Mouse (Mus musculus) B cell, adult (primary cell): ENCODE results near the gene Ak9. TPM values are rescaled to one million over a fixed set of nuclear protein-coding genes. Genes with fewer than 3 reads are reported as not detected.

ENCODE experiments used
- total RNA-seq: library from RNA; stranded (reverse); gene quantifications from 4 replicates; pipeline ENCODE4 v1.2.4, GENCODE M21; 2023; ENCODE audit not compliant: inconsistent age

The Ak9 gene
- total RNA-seq = 0.12 to 0.15 TPM in 2 of 4 replicates, not detected in the others

DNA sequence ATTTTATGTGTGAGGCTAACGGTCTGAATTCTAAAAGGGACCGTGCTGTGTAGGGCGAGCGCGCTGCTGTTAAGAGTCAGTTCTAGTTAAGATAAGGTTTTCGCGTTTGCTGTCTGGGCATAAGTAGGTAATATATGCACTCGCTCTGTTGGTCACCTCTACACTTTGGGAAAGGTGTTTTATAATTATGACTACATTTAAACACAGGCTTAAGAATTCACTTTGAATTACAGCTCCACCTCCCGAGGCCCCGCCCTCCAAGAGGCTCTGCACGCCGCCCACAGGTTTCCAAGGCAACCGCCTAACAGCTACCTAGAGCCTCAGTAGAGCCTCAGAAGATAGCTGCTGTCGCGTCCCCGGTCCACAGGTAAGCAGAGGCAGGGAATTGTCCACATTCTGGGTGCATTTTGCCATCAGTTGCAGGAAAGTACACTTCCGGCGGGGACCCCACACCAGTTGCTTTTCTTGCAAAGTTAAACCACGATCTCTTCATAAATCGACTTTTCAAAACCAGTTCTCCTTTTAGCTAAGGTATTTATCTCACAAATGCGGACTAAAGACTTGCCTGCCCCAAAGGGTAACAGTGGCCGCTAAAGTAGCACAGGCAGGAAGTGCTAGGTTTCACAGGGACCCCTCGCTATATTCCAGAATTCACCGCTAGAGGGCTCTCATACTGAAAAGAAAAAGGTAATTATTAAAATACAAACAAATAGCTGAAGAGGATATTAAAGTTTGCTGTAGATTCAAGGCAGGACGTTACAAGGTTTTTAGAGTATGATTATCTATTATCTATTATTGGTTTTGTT lies at the start of gene Ak9:
Ak9 (plus strand) TSS at position 342 of the 806 bp plus-strand sequence.

DNA sequence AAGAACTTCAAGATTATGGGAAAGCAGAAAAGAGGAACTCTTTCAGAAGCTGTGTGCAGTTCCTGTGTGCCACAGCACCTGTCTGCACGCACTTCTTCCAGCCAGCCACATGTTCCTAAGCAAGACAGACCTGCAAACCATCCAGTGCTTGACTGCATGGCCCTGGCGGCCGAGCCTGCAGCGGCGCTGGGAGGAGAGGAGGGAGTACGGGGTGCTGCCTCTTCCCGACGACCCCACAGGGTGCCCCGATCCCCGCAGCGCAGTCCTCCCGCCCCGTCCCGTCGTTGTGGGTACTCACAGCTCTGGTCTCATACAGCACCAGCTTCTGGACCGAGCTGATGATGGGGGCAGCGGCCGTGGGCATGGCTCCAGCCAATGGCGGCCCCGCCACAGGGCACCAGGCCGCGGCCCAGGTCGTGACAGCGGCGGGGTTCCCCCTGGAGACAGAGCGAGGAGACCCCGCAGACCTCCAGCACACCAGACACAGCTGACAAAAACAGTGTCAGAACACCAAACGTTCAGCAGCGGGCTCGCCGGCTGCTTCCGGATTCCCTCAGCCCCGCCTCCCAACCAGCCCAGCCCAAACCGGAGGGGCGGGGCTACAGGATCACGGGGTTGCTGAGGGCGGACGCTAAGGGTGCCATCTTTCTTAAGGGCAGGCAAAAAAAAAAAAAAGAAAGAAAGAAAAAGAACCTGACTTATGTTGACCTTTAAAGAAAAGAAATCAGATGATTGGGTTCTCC lies 920 bp upstream of the Ak9 start, which contains the start of gene Fig4:
Fig4 (minus strand) TSS at position 572 of the 743 bp plus-strand sequence.

DNA sequence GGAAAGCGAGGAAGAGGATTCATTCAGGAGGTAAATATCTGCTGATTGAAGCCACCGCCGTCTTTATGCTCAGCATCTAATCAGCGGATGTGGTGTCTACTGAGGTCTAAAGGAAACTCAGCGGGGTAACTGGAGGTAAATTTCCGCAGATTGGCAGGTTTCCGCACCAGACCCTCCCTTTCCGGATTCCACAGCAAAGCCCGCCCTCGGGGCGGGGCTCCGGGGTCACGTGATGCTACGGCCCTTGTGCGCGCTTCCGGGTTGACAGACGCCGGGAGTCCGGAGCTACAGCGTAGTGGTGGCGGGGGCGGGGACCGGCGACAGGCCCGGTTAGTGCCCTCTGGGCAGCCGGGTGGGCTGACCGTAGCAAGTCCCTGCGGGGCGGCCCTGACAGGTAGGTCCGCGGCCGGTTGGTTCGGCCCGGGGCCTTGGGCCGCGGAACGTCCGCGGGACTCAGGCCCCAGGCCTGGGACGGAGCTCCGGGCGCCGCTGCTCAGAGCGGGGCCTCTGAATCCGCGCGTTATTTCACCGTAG lies 146.4 kb downstream of the Ak9 start, which contains the start of gene Zbtb24:
Zbtb24 (plus strand) TSS at position 247 of the 534 bp plus-strand sequence.

DNA sequence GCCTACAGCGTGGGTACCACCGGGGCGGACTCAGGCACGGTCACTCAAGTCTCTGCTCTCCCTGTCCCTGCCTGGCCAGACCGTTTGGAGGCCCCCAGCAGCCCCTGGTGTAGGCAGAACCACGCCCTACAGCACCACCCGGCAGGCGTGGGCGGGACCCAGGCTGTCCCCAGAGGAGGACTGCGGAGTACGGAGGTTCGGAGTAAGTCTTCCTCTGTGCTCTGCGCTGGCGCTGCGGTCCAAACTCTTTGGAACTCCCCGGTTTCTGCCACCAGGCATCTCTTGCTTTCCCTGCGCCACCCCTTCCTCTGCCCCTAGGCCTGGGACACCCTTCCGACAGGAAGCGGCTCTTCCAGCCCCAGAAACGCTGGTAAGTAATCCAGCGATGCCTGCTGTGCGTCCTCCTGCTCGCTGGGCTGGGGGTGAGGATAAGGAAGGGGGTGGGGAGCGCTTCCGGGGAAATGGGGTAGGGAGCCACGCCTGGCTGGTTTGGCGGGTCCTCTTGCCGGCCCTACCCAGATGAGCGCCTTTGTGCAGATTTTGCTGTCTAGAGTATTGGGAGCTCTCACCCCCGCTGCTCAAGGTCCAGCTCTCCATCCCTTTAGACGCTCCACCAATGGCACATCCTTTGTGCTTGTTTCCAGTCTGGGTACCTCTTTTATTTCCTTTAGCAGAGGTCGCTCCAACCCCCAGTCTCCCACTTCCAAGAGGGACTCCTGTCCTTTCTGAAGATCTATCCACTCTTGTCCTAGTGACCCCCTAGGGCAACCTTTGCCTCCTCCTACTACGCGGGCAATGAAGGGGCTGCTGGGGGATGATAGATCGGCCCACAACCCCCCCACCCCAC lies 172.6 kb downstream of the Ak9 start, which contains the start of gene Mical1:
Mical1 (plus strand) TSS at position 144 of the 847 bp plus-strand sequence.

Other genes starting within 250 kb of the Ak9 start
- not detected in 4 replicates for gene Gpr6, start 231.7 kb upstream of the Ak9 start, total RNA-seq
- gene Fig4, start 720 bp upstream of the Ak9 start, total RNA-seq = 30.7 to 34.7 TPM (median 32.6 TPM) in 4 replicates
- 42.4 to 46.8 TPM (median 44.6 TPM) in 4 replicates for gene Zbtb24, start 146.4 kb downstream of the Ak9 start, total RNA-seq
- 286 to 324 TPM (median 312 TPM) in 4 replicates for gene Mical1, start 172.3 kb downstream of the Ak9 start, total RNA-seq
- 21.1 to 28.3 TPM (median 23.3 TPM) in 4 replicates for gene Smpd2, start 186.4 kb downstream of the Ak9 start, total RNA-seq
- gene Ppil6, start 186.5 kb downstream of the Ak9 start, total RNA-seq = 0.48 to 0.90 TPM (median 0.51 TPM) in 4 replicates
- gene Cd164, start 215.4 kb downstream of the Ak9 start, total RNA-seq = 287 to 303 TPM (median 300 TPM) in 4 replicates